Mouse (Mus musculus): ENCODE data around the gene Cntfr.

Gene Cntfr

GRCm38 (mm10) chr4:41609681-41610593, 87.0 kb downstream of the Cntfr start:
- no peak for DNase-seq (ENCODE audit: low spot score)
